Mouse (Mus musculus): ENCODE measurements around the gene Tbc1d22a. TPM values are rescaled to one million over a fixed set of nuclear protein-coding genes. Genes with fewer than 3 reads are reported as not detected.

The Tbc1d22a gene
- polyA plus RNA-seq, 1 experiment, result 54.8 TPM

DNA sequence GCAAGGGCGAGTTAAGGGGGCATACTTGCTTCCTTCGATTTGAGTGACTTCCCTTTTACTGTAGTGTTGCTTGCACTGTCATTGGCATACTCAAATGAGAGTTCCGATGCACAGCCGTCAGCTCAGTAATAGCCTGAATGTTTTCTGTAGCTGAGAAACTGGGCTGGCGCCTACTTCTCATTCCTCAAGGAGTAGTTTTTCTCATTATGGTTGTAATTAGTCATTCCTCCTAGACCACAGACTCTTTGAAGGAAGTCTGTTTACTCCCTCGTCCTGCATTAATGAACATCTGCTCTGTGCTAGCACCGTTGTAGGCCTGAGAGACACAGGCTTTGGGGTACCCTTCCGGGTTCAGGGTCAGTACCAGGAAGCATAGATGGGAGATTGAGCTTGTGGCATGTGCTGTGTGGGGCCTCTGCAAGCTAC, 130.7 kb downstream of the Tbc1d22a start:
- Histone ChIP-seq H3K36me3 (ENCODE audit: control insufficient read depth, insufficient read depth, low read length) (peaks cover 3% of the 10 kb centered on the region; the same call in 1 of the 2 replicates), H3K27me3 (ENCODE audit: control insufficient read depth, insufficient read depth, low read length) (no peaks in the 10 kb centered on the region), H3K27ac (ENCODE audit: insufficient read depth, low read depth, low read length) (no peak overlapping the region), H3K4me1 (ENCODE audit: control insufficient read depth, insufficient read depth, insufficient read length, low read length) (peaks cover 17% of the 10 kb centered on the region), H3K4me3 (ENCODE audit: low read depth, low read length) (no peak overlapping the region)
- WGBS, result 53% methylated on average over 8 of the region's 8 CpGs
- TF ChIP-seq POLR2A (IDR thresholded peaks at IDR 0.05; ENCODE audit: low read depth, low read length) (no peak), CTCF (IDR thresholded peaks at IDR 0.05; ENCODE audit: extremely low read depth, insufficient read length, insufficient replicate concordance, low read depth, low read length) (no peak)

DNA sequence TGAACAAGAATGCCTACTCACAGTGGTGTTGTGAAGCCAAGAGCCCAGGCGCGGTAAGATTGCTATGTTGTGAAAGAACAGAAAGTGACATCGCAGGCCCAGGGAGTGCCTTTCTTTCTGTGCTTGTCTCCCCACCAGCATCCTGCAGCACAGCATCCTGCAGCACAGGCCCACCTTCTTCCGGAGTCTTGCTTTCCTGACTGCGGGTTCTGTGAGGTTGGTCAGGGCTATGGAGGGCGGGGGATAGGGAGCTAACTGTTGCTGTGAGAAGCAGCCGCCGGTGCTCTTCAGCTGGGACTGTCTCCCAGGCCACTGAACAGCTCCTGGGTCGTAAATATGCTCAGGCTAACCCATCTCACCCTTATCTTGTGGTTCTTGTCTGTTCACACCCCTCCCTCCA, 131.6 kb downstream of the Tbc1d22a start:
- H3K36me3 ChIP-seq (ENCODE audit: control insufficient read depth, insufficient read depth, low read length), result peaks cover 3% of the 10 kb centered on the region; the same call in 1 of the 2 replicates
- H3K4me1 ChIP-seq (ENCODE audit: control insufficient read depth, insufficient read depth, insufficient read length, low read length), result peaks cover 17% of the 10 kb centered on the region
- H3K4me3 ChIP-seq (ENCODE audit: low read depth, low read length), result no peak overlapping the region; the same call in 1 of the 2 replicates
- H3K27ac ChIP-seq (ENCODE audit: insufficient read depth, low read depth, low read length), result no peak overlapping the region
- TF ChIP-seq CTCF (IDR thresholded peaks at IDR 0.05; ENCODE audit: extremely low read depth, insufficient read length, insufficient replicate concordance, low read depth, low read length), result no peak
- no peak for TF ChIP-seq POLR2A (IDR thresholded peaks at IDR 0.05; ENCODE audit: low read depth, low read length)
- no peaks in the 10 kb centered on the region for H3K27me3 ChIP-seq (ENCODE audit: control insufficient read depth, insufficient read depth, low read length)
- WGBS, result 52% methylated on average over 9 of the region's 9 CpGs

DNA sequence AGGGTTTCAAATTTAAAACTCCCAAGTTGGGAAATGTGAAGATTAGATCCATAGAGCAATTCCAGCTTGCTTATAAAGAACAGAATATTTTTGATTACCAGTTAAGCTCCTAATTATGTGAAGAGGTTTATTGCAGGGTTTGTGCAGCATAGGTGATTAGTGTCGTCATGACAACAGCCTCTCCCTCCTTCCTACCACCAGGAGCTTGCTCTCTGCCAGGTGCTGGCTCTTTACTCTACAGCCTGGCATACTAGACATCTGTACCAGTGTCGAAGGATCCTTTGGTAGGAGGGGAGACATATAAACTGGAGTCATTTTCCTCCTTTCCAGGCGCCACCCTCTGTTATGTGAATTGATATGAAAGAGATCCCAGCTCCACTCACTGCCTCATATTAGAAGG, 132.3 kb downstream of the Tbc1d22a start:
- Histone ChIP-seq H3K36me3 (ENCODE audit: control insufficient read depth, insufficient read depth, low read length) (peaks cover 6% of the 10 kb centered on the region), H3K27ac (ENCODE audit: insufficient read depth, low read depth, low read length) (no peak overlapping the region), H3K27me3 (ENCODE audit: control insufficient read depth, insufficient read depth, low read length) (no peaks in the 10 kb centered on the region), H3K4me3 (ENCODE audit: low read depth, low read length) (no peak overlapping the region), H3K4me1 (ENCODE audit: control insufficient read depth, insufficient read depth, insufficient read length, low read length) (peaks cover 17% of the 10 kb centered on the region)
- WGBS, result 34% methylated on average over 3 of the region's 3 CpGs
- TF ChIP-seq CTCF (IDR thresholded peaks at IDR 0.05; ENCODE audit: extremely low read depth, insufficient read length, insufficient replicate concordance, low read depth, low read length), result no peak
- TF ChIP-seq POLR2A (IDR thresholded peaks at IDR 0.05; ENCODE audit: low read depth, low read length), result no peak

DNA sequence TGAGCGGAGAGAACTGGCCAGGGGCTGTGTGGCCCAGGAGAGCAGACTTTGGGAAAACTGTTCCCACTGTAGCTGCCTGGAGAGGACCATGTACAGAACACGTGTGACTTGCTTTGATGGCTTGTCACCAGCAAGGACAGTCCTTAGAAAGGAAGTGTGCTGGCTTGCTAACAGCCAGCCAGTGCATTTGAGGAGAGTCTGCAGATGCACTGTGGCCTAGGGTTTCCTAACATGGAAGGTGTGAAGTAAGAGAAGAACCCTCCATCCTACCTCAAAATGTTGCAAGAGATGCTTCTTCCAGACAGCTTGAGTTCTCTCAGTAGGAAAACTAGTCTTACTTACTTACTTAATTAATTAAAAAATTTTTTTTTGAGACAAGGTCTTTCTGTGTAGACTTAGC, 140.7 kb downstream of the Tbc1d22a start:
- 77% methylated on average over 2 of the region's 2 CpGs for WGBS
- Histone ChIP-seq H3K4me3 (ENCODE audit: low read depth, low read length) (no peak overlapping the region), H3K36me3 (ENCODE audit: control insufficient read depth, insufficient read depth, low read length) (peaks cover 12% of the 10 kb centered on the region), H3K27me3 (ENCODE audit: control insufficient read depth, insufficient read depth, low read length) (no peaks in the 10 kb centered on the region), H3K4me1 (ENCODE audit: control insufficient read depth, insufficient read depth, insufficient read length, low read length) (no peaks in the 10 kb centered on the region), H3K27ac (ENCODE audit: insufficient read depth, low read depth, low read length) (no peak overlapping the region)
- TF ChIP-seq POLR2A (IDR thresholded peaks at IDR 0.05; ENCODE audit: low read depth, low read length) (no peak), CTCF (IDR thresholded peaks at IDR 0.05; ENCODE audit: extremely low read depth, insufficient read length, insufficient replicate concordance, low read depth, low read length) (no peak)

DNA sequence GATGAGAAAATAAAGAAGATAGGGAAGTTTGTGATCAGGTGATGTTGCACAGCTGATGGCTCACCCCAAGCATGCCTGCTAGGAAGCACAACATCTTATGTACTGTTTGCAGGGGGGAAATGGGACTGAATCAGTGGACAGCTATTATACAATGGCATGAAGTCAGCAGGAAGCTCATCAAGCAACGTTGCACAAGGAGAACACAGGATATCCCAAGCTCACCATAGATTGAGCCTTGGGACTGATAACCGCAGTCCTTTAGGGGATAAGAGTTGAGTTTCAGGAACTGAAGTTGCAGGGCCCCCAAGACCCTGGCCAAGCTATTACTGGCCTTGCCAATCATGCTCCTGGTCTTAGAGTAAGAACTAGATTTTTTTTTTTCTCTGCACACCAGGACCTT, 141.6 kb downstream of the Tbc1d22a start:
- no peaks in the 10 kb centered on the region for H3K27me3 ChIP-seq (ENCODE audit: control insufficient read depth, insufficient read depth, low read length)
- H3K27ac ChIP-seq (ENCODE audit: insufficient read depth, low read depth, low read length), result no peak overlapping the region
- TF ChIP-seq POLR2A (IDR thresholded peaks at IDR 0.05; ENCODE audit: low read depth, low read length), result no peak
- TF ChIP-seq CTCF (IDR thresholded peaks at IDR 0.05; ENCODE audit: extremely low read depth, insufficient read length, insufficient replicate concordance, low read depth, low read length), result no peak
- peaks cover 12% of the 10 kb centered on the region for H3K36me3 ChIP-seq (ENCODE audit: control insufficient read depth, insufficient read depth, low read length)
- no peak overlapping the region for H3K4me3 ChIP-seq (ENCODE audit: low read depth, low read length)
- no peaks in the 10 kb centered on the region for H3K4me1 ChIP-seq (ENCODE audit: control insufficient read depth, insufficient read depth, insufficient read length, low read length)
- 80% methylated on average over 2 of the region's 2 CpGs for WGBS

DNA sequence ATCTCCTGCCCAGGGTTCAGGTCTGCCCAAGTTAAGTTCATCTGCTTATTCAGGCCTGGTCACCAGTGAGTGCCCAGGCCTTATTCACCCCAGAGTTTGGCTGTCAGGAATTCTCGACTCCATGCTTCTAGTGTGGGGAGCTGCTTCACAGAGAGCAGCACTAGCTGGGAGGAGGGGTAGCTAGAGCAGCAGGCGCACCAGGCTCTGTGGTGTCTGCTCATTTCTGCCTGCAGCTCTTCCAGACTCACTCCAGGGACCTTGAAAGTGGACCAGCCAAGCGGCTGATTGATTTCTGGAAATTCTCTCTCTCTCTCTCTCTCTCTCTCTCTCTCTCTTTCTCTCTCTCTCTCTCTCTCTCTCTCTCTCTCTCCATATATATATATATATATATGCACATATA, 146.1 kb downstream of the Tbc1d22a start:
- WGBS, result 80% methylated on average over 3 of the region's 3 CpGs
- H3K27me3 ChIP-seq (ENCODE audit: control insufficient read depth, insufficient read depth, low read length), result no peaks in the 10 kb centered on the region
- H3K4me1 ChIP-seq (ENCODE audit: control insufficient read depth, insufficient read depth, insufficient read length, low read length), result no peaks in the 10 kb centered on the region
- H3K36me3 ChIP-seq (ENCODE audit: control insufficient read depth, insufficient read depth, low read length), result no peaks in the 10 kb centered on the region; the same call in 1 of the 2 replicates
- no peak overlapping the region for H3K4me3 ChIP-seq (ENCODE audit: low read depth, low read length)
- TF ChIP-seq POLR2A (IDR thresholded peaks at IDR 0.05; ENCODE audit: low read depth, low read length), result no peak
- no peak overlapping the region for H3K27ac ChIP-seq (ENCODE audit: insufficient read depth, low read depth, low read length)

DNA sequence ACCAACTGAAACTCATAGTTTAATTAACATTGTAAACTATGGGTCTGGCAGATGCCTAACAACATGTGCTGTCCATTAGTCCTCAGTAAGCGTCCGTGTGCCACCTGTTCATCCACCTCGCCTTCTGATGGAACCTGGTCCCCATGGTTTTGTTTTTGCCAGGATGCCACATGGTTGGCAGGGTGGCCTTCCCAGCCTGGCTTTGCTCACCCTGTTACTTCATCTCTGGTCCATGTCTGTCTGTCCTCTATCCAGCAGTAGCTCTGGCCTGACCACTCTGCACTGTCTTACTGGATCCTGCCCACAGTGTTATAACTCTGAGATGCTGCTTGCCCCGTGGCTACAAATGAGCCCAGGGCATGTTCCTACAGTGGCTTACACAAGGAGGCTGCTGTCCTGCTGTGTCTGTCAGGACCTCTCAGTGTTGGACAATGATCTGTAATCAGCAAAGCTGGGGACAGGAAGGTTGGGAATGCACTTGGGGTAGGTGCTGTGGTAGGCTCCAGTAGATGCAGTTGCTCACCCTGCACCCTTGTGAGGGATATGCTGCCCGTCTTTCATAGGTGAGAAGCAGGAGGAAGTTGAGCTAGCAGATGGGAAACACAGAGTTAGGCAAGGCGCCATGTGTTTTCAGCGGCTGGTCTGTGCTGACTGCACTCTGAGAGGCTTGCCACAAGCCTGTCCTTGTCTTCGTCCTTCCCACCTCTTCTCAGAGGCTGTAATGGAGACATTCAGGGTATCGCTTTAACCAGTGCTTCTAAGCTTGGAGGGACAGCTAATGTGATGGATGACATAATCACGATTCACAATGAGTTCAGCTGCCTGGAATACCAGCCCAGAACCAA, 148.3 kb downstream of the Tbc1d22a start:
- Histone ChIP-seq H3K4me1 (ENCODE audit: control insufficient read depth, insufficient read depth, insufficient read length, low read length) (no peaks in the 10 kb centered on the region), H3K27me3 (ENCODE audit: control insufficient read depth, insufficient read depth, low read length) (no peaks in the 10 kb centered on the region), H3K4me3 (ENCODE audit: low read depth, low read length) (no peak overlapping the region), H3K36me3 (ENCODE audit: control insufficient read depth, insufficient read depth, low read length) (no peaks in the 10 kb centered on the region; the same call in 1 of the 2 replicates), H3K27ac (ENCODE audit: insufficient read depth, low read depth, low read length) (no peak overlapping the region)
- WGBS, result 84% methylated on average over 10 of the region's 10 CpGs
- TF ChIP-seq POLR2A (IDR thresholded peaks at IDR 0.05; ENCODE audit: low read depth, low read length) (no peak), CTCF (IDR thresholded peaks at IDR 0.05; ENCODE audit: extremely low read depth, insufficient read length, insufficient replicate concordance, low read depth, low read length) (no peak)
